Mouse (Mus musculus): ENCODE results near the gene Ngf. TPM values are rescaled to one million over a fixed set of nuclear protein-coding genes. Genes with fewer than 3 reads are reported as not detected.

Gene Ngf
- total RNA-seq, 1 experiment, result 12.4 TPM

DNA sequence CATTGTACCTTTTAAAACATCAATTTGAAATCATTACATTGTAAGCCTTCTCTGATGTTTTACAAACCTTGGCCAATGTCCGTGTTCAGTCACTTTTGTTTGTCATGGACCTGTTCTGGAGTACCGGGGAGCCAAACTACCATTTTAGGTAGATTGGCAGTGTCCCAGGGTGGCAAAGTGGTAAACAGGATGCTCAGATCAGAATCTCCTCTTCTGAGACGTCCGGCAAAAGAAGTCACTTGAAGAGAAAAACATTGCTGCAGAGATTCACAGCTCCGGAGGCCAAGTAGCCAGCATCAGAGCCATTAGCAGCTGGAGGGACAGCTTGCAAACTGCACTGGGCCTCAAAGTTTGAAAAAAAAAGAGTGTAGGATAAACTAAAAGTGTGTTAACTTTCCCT lies 9.2 kb upstream of the Ngf start:
- in situ Hi-C loops (cut with MboI; ENCODE audit: low sequenced_read_pairs in 2 of 2, unreplicated experiment in 2 of 2), result no loop called here
- H3K36me3 ChIP-seq (ENCODE audit: control insufficient read depth, insufficient read depth, low read length, poor library complexity, severe bottlenecking), result no peaks in the 10 kb centered on the region
- H3K27ac ChIP-seq (ENCODE audit: insufficient read depth, low read depth, low read length, poor library complexity, severe bottlenecking), result no peak overlapping the region
- DNase-seq (ENCODE audit: low read depth, low spot score), result no peak
- no peak overlapping the region for H3K9ac ChIP-seq (ENCODE audit: insufficient read depth, low read depth, low read length, poor library complexity, severe bottlenecking)
- H3K9me3 ChIP-seq (ENCODE audit: control insufficient read depth, insufficient read depth, low read depth, low read length), result no peaks in the 10 kb centered on the region
- no peaks in the 10 kb centered on the region for H3K4me1 ChIP-seq (ENCODE audit: control insufficient read depth in 2 of 2, insufficient read depth in 2 of 2, low read length in 2 of 2, poor library complexity in 1 of 2)
- TF ChIP-seq ZNF384 (IDR thresholded peaks at IDR 0.05; ENCODE audit: low read depth, low read length), result no peak
- no peak for TF ChIP-seq MAFK (IDR thresholded peaks at IDR 0.05; ENCODE audit: insufficient read depth, low read depth, low read length)
- no peak for TF ChIP-seq HCFC1 (IDR thresholded peaks at IDR 0.05; ENCODE audit: borderline replicate concordance, insufficient read depth, low read length)
- no peak for TF ChIP-seq ZC3H11A (IDR thresholded peaks at IDR 0.05; ENCODE audit: borderline replicate concordance, low read depth, low read length)
- TF ChIP-seq CHD2 (IDR thresholded peaks at IDR 0.05; ENCODE audit: low read depth, low read length), result no peak
- H3K4me3 ChIP-seq (ENCODE audit: insufficient read depth in 1 of 2, low read depth in 1 of 2, low read length in 2 of 2, poor library complexity in 1 of 2, severe bottlenecking in 1 of 2), result no peak overlapping the region

DNA sequence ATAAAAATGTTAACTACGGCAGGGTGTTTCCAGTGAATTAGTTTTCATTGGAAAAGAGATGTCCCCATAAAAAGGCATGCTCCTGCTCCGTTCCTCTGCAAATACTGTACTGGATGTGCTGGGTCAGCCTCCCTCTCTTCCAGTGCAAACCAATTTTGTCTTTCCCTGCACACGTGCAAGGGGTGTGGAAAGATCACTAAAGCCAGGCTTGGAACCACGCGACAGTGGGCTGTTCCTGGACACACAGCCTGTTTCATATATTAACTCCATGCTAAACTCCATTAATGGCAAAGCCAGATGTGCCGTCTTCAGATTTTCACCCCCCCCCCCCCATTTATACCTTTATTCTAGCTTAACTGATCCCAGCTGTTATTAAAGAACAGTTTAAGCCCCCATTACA lies 8.7 kb upstream of the Ngf start:
- DNase-seq (ENCODE audit: low read depth, low spot score), result no peak
- in situ Hi-C loops (cut with MboI; ENCODE audit: low sequenced_read_pairs in 2 of 2, unreplicated experiment in 2 of 2), result no loop called here

DNA sequence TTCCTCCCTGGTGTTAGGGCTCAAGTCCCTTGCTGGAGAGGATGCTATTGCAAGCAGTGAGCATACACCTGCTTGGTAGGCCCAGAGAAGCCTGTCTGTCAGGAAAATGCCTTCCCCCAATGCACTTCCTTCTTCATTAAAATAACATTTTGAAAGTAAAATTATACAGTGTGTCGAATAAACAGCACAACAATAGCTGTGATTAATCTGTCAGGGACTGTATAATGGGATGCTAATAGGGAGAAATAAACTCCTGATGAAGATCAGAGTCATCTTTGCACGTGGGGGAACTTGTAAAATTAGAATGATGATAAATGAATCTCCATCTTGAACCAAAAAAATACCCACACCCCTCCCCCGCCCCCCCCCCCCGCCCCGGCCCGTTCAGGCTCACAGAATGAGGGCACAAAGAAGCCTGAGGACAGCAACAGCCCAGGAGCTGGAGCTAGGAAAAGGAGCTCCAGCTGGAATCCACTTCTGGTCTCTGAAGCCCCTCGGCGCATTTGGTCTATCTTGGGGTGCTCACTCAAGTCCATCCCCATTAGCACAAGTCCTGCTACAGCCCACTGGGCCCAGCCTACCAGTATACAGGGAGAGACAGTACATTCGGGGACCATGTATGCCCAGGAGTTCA lies 6.9 kb upstream of the Ngf start:
- in situ Hi-C loops (cut with MboI; ENCODE audit: low sequenced_read_pairs in 2 of 2, unreplicated experiment in 2 of 2), result no loop called here
- Histone ChIP-seq H3K9ac (ENCODE audit: insufficient read depth, low read depth, low read length, poor library complexity, severe bottlenecking) (no peak overlapping the region), H3K27ac (ENCODE audit: insufficient read depth, low read depth, low read length, poor library complexity, severe bottlenecking) (no peak overlapping the region), H3K4me3 (ENCODE audit: insufficient read depth in 1 of 2, low read depth in 1 of 2, low read length in 2 of 2, poor library complexity in 1 of 2, severe bottlenecking in 1 of 2) (no peak overlapping the region), H3K4me1 (ENCODE audit: control insufficient read depth in 2 of 2, insufficient read depth in 2 of 2, low read length in 2 of 2, poor library complexity in 1 of 2) (no peaks in the 10 kb centered on the region), H3K9me3 (ENCODE audit: control insufficient read depth, insufficient read depth, low read depth, low read length) (no peaks in the 10 kb centered on the region), H3K36me3 (ENCODE audit: control insufficient read depth, insufficient read depth, low read length, poor library complexity, severe bottlenecking) (no peaks in the 10 kb centered on the region)
- no peak for DNase-seq (ENCODE audit: low read depth, low spot score)
- TF ChIP-seq MAFK (IDR thresholded peaks at IDR 0.05; ENCODE audit: insufficient read depth, low read depth, low read length) (no peak), CHD2 (IDR thresholded peaks at IDR 0.05; ENCODE audit: low read depth, low read length) (no peak), ZNF384 (IDR thresholded peaks at IDR 0.05; ENCODE audit: low read depth, low read length) (no peak), HCFC1 (IDR thresholded peaks at IDR 0.05; ENCODE audit: borderline replicate concordance, insufficient read depth, low read length) (no peak), ZC3H11A (IDR thresholded peaks at IDR 0.05; ENCODE audit: borderline replicate concordance, low read depth, low read length) (no peak)

More for the DNA sequence above, 8.7 kb upstream of the Ngf start:
- H3K9ac ChIP-seq (ENCODE audit: insufficient read depth, low read depth, low read length, poor library complexity, severe bottlenecking), result no peak overlapping the region
- H3K27ac ChIP-seq (ENCODE audit: insufficient read depth, low read depth, low read length, poor library complexity, severe bottlenecking), result no peak overlapping the region
- no peaks in the 10 kb centered on the region for H3K36me3 ChIP-seq (ENCODE audit: control insufficient read depth, insufficient read depth, low read length, poor library complexity, severe bottlenecking)
- no peak for TF ChIP-seq HCFC1 (IDR thresholded peaks at IDR 0.05; ENCODE audit: borderline replicate concordance, insufficient read depth, low read length)
- TF ChIP-seq MAFK (IDR thresholded peaks at IDR 0.05; ENCODE audit: insufficient read depth, low read depth, low read length), result no peak
- TF ChIP-seq CHD2 (IDR thresholded peaks at IDR 0.05; ENCODE audit: low read depth, low read length), result no peak
- TF ChIP-seq ZC3H11A (IDR thresholded peaks at IDR 0.05; ENCODE audit: borderline replicate concordance, low read depth, low read length), result no peak
- no peak for TF ChIP-seq ZNF384 (IDR thresholded peaks at IDR 0.05; ENCODE audit: low read depth, low read length)
- H3K4me3 ChIP-seq (ENCODE audit: insufficient read depth in 1 of 2, low read depth in 1 of 2, low read length in 2 of 2, poor library complexity in 1 of 2, severe bottlenecking in 1 of 2), result no peak overlapping the region
- H3K9me3 ChIP-seq (ENCODE audit: control insufficient read depth, insufficient read depth, low read depth, low read length), result no peaks in the 10 kb centered on the region
- H3K4me1 ChIP-seq (ENCODE audit: control insufficient read depth in 2 of 2, insufficient read depth in 2 of 2, low read length in 2 of 2, poor library complexity in 1 of 2), result no peaks in the 10 kb centered on the region

DNA sequence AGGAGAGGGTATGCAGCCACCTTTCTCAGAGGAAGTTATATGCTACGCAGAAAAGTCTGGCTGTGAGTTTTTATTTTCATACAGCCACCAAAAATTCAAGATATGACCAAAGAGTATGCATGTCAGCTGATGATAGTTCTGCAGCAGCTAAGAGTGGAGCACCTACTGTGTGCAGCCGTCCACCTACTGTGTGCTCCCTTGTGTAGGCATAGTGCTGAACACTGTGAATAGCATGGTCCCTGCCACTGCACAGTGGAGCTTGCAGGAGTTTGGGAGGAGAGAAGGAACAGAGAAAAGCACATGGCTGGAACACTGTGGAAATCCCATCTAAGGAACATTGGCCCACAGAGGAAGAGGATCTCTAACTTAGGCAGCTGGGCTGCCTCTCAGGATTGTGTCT lies 6.4 kb upstream of the Ngf start:
- TF ChIP-seq ZC3H11A (IDR thresholded peaks at IDR 0.05; ENCODE audit: borderline replicate concordance, low read depth, low read length) (no peak), CHD2 (IDR thresholded peaks at IDR 0.05; ENCODE audit: low read depth, low read length) (no peak), ZNF384 (IDR thresholded peaks at IDR 0.05; ENCODE audit: low read depth, low read length) (no peak), MAFK (IDR thresholded peaks at IDR 0.05; ENCODE audit: insufficient read depth, low read depth, low read length) (no peak), HCFC1 (IDR thresholded peaks at IDR 0.05; ENCODE audit: borderline replicate concordance, insufficient read depth, low read length) (no peak)
- in situ Hi-C loops (cut with MboI; ENCODE audit: low sequenced_read_pairs in 2 of 2, unreplicated experiment in 2 of 2), result no loop called here
- no peak for DNase-seq (ENCODE audit: low read depth, low spot score)
- Histone ChIP-seq H3K4me3 (ENCODE audit: insufficient read depth in 1 of 2, low read depth in 1 of 2, low read length in 2 of 2, poor library complexity in 1 of 2, severe bottlenecking in 1 of 2) (no peak overlapping the region), H3K9me3 (ENCODE audit: control insufficient read depth, insufficient read depth, low read depth, low read length) (no peaks in the 10 kb centered on the region), H3K36me3 (ENCODE audit: control insufficient read depth, insufficient read depth, low read length, poor library complexity, severe bottlenecking) (no peaks in the 10 kb centered on the region), H3K4me1 (ENCODE audit: control insufficient read depth in 2 of 2, insufficient read depth in 2 of 2, low read length in 2 of 2, poor library complexity in 1 of 2) (no peaks in the 10 kb centered on the region), H3K9ac (ENCODE audit: insufficient read depth, low read depth, low read length, poor library complexity, severe bottlenecking) (no peak overlapping the region), H3K27ac (ENCODE audit: insufficient read depth, low read depth, low read length, poor library complexity, severe bottlenecking) (no peak overlapping the region)

Measured in ES-E14 (cell line).